Mouse (Mus musculus) forebrain, embryonic 11.5 days (tissue): ENCODE data around the gene B4galnt3. TPM values are rescaled to one million over a fixed set of nuclear protein-coding genes. Genes with fewer than 3 reads are reported as not detected.

Experiments
- ATAC-seq: fragments of 200-750 bp; cut with Nextera tagmentation; replicated peaks from 2 replicates; pipeline ENCODE4 v1.8.0; 2017; ENCODE audit warnings: moderate TSS enrichment; ENCODE audit not compliant: low FRiP score
- DNase-seq: peaks from one replicate; pipeline ENCODE4 v3.0.0-alpha.2; 2017; ENCODE audit warnings: low spot score
- H3K27ac ChIP-seq: fragments of 300-500 bp; sonication (generic); 2 replicates; pipeline ENCODE4 v1.5.1; 2014; ENCODE audit warnings: low read depth, low read length
- H3K27me3 ChIP-seq: fragments of 300-500 bp; sonication (generic); 2 replicates; pipeline ENCODE4 v1.6.1; 2014; ENCODE audit warnings: mild to moderate bottlenecking, low read length, mixed read lengths; ENCODE audit not compliant: control insufficient read depth, insufficient read depth
- H3K36me3 ChIP-seq: fragments of 300-500 bp; sonication (generic); 2 replicates; pipeline ENCODE4 v1.6.1; 2014; ENCODE audit warnings: mild to moderate bottlenecking, low read length, moderate library complexity, mixed read lengths; ENCODE audit not compliant: control insufficient read depth, insufficient read depth
- H3K4me1 ChIP-seq: fragments of 300-500 bp; sonication (generic); replicated peaks from 2 replicates; pipeline ENCODE4 v1.6.1; 2014; ENCODE audit warnings: low read length, mixed read lengths; ENCODE audit not compliant: control insufficient read depth, insufficient read depth
- H3K4me2 ChIP-seq: fragments of 300-500 bp; sonication (generic); 2 replicates; pipeline ENCODE4 v1.6.1; 2014; ENCODE audit warnings: low read depth, mild to moderate bottlenecking, low read length, moderate library complexity, mixed read lengths; ENCODE audit not compliant: severe bottlenecking
- H3K4me3 ChIP-seq: fragments of 300-500 bp; sonication (generic); 2 replicates; pipeline ENCODE4 v1.5.1; 2014; ENCODE audit warnings: low read depth, low read length
- H3K9ac ChIP-seq: fragments of 300-500 bp; sonication (generic); 2 replicates; pipeline ENCODE4 v1.6.1; 2014; ENCODE audit warnings: low read length
- H3K9me3 ChIP-seq: fragments of 300-500 bp; sonication (generic); 2 replicates; pipeline ENCODE4 v1.6.1; 2016; ENCODE audit warnings: low read length, mixed read lengths; ENCODE audit not compliant: control insufficient read depth
- WGBS: fragments of 180-500 bp; shearing (Covaris S2); extraction: QIAGEN DNeasy Blood & Tissue Kit; methylation state at CpG from one replicate; pipeline ENCODE4 v1.1.7; 2014; 5-methylcytosine and 5-hydroxymethylcytosine counted together
- polyA plus RNA-seq: library from polyadenylated mRNA; unstranded; fragments of >200 nt; fragmentation: Nextera tagmentation; extraction: Ambion mirVana; gene quantifications from 2 replicates; pipeline ENCODE4 v1.2.1, GENCODE M21; 2014

The B4galnt3 gene
- polyA plus RNA-seq, 1 experiment from 2014 or later = not detected

- no peak overlapping the region for H3K4me2 ChIP-seq
- H3K4me1 ChIP-seq = 0 out of 2 replicates have a peak, but pooled peaks cover 3% of the 10 kb centered on the region
- no peaks in the 10 kb centered on the region for H3K36me3 ChIP-seq
- no peak for DNase-seq
- no peak overlapping the region for H3K27ac ChIP-seq
- no peaks in the 10 kb centered on the region for H3K9me3 ChIP-seq
- no peak overlapping the region for H3K4me3 ChIP-seq
- 67% methylated on average over 5 of the region's 5 CpGs for WGBS
- no peak overlapping the region for H3K9ac ChIP-seq
- H3K27me3 ChIP-seq = no peaks in the 10 kb centered on the region
- ATAC-seq = no peak
Observed at GRCm38 (mm10) chr6:120154526-120155309, 139.6 kb downstream of the B4galnt3 start.

Other genes with a start within 250 kb of the B4galnt3 start
- gene Ninj2, start 201.2 kb downstream of the B4galnt3 start, polyA plus RNA-seq = not detected in 2 replicates
- not detected in 2 replicates for gene D330020A13Rik, start 195 bp downstream of the B4galnt3 start, polyA plus RNA-seq
- gene Kdm5a, start 69.6 kb upstream of the B4galnt3 start, polyA plus RNA-seq = 53.8 and 58.6 TPM in 2 replicates
- gene Ccdc77, start 69.8 kb upstream of the B4galnt3 start, polyA plus RNA-seq = 29.2 and 30.2 TPM in 2 replicates
- 2.6 and 3.6 TPM in 2 replicates for gene Il17ra, start 168.7 kb upstream of the B4galnt3 start, polyA plus RNA-seq
- 1.1 and 1.4 TPM in 2 replicates for gene Tmem121b, start 199.2 kb upstream of the B4galnt3 start, polyA plus RNA-seq
- gene Hdhd5, start 236.8 kb upstream of the B4galnt3 start, polyA plus RNA-seq = 15.2 and 18.2 TPM in 2 replicates